Mouse (Mus musculus) liver, postnatal 0 days (tissue): ENCODE results near the gene Adap1.

Experiments used
- CTCF ChIP-seq: sonication (generic); IDR thresholded peaks from 2 replicates; pipeline ENCODE4 v1.5.1; 2016; ENCODE audit warnings: antibody characterized with exemption, low read depth
- EP300 ChIP-seq: IDR thresholded peaks from 2 replicates; pipeline ENCODE4 v1.6.1; 2016; ENCODE audit warnings: antibody characterized with exemption, low read depth, mild to moderate bottlenecking

DNA sequence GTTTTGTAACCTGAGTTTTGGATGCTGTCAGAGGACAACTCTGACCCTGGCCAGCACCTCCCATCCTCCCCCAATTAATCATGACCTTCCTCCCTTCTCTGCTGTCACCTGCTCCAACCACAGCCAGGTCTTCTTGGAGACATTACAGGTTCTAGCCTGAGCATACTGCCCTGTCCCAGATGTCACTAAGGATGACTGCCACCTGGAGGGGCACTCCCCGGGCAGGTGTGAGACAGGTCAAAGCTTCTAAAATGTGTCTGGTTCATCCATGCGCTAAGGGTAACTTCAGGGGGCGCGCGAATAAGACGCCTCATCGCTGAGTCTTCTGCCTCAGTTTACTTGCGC lies 73.7 kb downstream of the Adap1 start:
- no peak for TF ChIP-seq EP300
- peak; percentile 44 for TF ChIP-seq CTCF
